Mouse (Mus musculus) skeletal muscle tissue, adult 2 months (tissue): ENCODE data around the gene Grm1.
"Not testable (repeated sequence)": the region's sequence is repeated elsewhere in the genome, so short reads cannot be mapped to it uniquely, and the experiment has no call there.

Source experiments
- DNase-seq: peaks from one replicate; pipeline ENCODE4 v3.0.0-alpha.2; 2012; ENCODE audit warnings: low read depth, low spot score

The Grm1 gene

GRCm38 (mm10) chr10:11081611-11082398 lies at the start of gene Grm1:
Gene Grm1, minus strand, starts transcription at chr10:11082356.
- DNase-seq = no peak

- DNase-seq = no peak
These were observed 39.6 kb upstream of the Grm1 start for GRCm38 (mm10) chr10:11121781-11122180.

- no peak for DNase-seq
These were observed 16.4 kb upstream of the Grm1 start for GRCm38 (mm10) chr10:11098475-11099044.

- DNase-seq = no peak
These were observed 4.2 kb upstream of the Grm1 start for GRCm38 (mm10) chr10:11086348-11086747.

- DNase-seq = no peak
These were observed 1.2 kb downstream of the Grm1 start for GRCm38 (mm10) chr10:11080725-11081610.

GRCm38 (mm10) chr10:11080013-11080724 lies 2.0 kb downstream of the Grm1 start:
- DNase-seq = no peak

- no peak for DNase-seq
These were observed 2.6 kb downstream of the Grm1 start for GRCm38 (mm10) chr10:11079506-11079905.

GRCm38 (mm10) chr10:11065136-11065535 lies 17.0 kb downstream of the Grm1 start:
- DNase-seq = no peak

GRCm38 (mm10) chr10:11061318-11062071 lies 20.7 kb downstream of the Grm1 start:
- DNase-seq = peak; percentile 40

- DNase-seq = no peak
These were observed 32.8 kb downstream of the Grm1 start for GRCm38 (mm10) chr10:11049361-11049760.

GRCm38 (mm10) chr10:11045421-11045820 lies 36.7 kb downstream of the Grm1 start:
- DNase-seq = not testable (repeated sequence)

GRCm38 (mm10) chr10:11044455-11045106 lies 37.6 kb downstream of the Grm1 start:
- DNase-seq = no peak

- no peak for DNase-seq
These were observed 42.8 kb downstream of the Grm1 start for GRCm38 (mm10) chr10:11039323-11039722.

- no peak for DNase-seq
These were observed 49.9 kb downstream of the Grm1 start for GRCm38 (mm10) chr10:11032221-11032620.

GRCm38 (mm10) chr10:11025764-11026518 lies 56.2 kb downstream of the Grm1 start:
- DNase-seq = no peak

GRCm38 (mm10) chr10:11018970-11019531 lies 63.1 kb downstream of the Grm1 start:
- DNase-seq = no peak

GRCm38 (mm10) chr10:11013653-11014052 lies 68.5 kb downstream of the Grm1 start:
- DNase-seq = no peak

GRCm38 (mm10) chr10:10996766-10997165 lies 85.4 kb downstream of the Grm1 start:
- no peak for DNase-seq

GRCm38 (mm10) chr10:10991708-10992107 lies 90.4 kb downstream of the Grm1 start:
- DNase-seq = no peak
